Mouse (Mus musculus) liver, adult 2 months (tissue): ENCODE measurements around the gene Necab3. TPM values are rescaled to one million over a fixed set of nuclear protein-coding genes. Genes with fewer than 3 reads are reported as not detected.
A peak's percentile ranks its signal among the peaks of the same experiment; 100 is the strongest.

Experiments used
- DNase-seq: peaks from one replicate; pipeline ENCODE4 v3.0.0-alpha.2; 2011; ENCODE audit warnings: low read depth, low spot score; ENCODE audit errors: extremely low read depth
- H3K27ac ChIP-seq: fragments of 200-500 bp; replicated peaks from 2 replicates; pipeline ENCODE4 v1.5.1; 2012; ENCODE audit warnings: low read depth, mild to moderate bottlenecking, control low read depth, inconsistent platforms, low read length; ENCODE audit not compliant: insufficient read depth
- H3K27me3 ChIP-seq: fragments of 200-500 bp; 2 replicates; pipeline ENCODE4 v1.6.1; 2012; ENCODE audit warnings: mild to moderate bottlenecking, moderate library complexity, low read length, inconsistent platforms; ENCODE audit not compliant: control insufficient read depth, insufficient read depth
- H3K36me3 ChIP-seq: fragments of 200-500 bp; 2 replicates; pipeline ENCODE4 v1.6.1; 2012; ENCODE audit warnings: low read length, inconsistent platforms; ENCODE audit not compliant: control insufficient read depth, insufficient read depth
- H3K4me1 ChIP-seq: fragments of 200-500 bp; 2 replicates; pipeline ENCODE4 v1.6.1; 2011; ENCODE audit warnings: low read length; ENCODE audit not compliant: control insufficient read depth, insufficient read depth
- H3K4me3 ChIP-seq: fragments of 200-500 bp; 2 replicates; pipeline ENCODE4 v1.5.1; 2011; ENCODE audit warnings: low read depth, mild to moderate bottlenecking, control low read depth, low read length, moderate library complexity; ENCODE audit not compliant: insufficient read depth
- H3K79me2 ChIP-seq: fragments of 200-500 bp; 2 replicates; pipeline ENCODE4 v1.6.1; 2012; ENCODE audit warnings: inconsistent platforms, mild to moderate bottlenecking, low read length, moderate library complexity; ENCODE audit not compliant: control insufficient read depth, insufficient read depth
- H3K9ac ChIP-seq: fragments of 200-500 bp; 2 replicates; pipeline ENCODE4 v1.6.1; 2012; ENCODE audit warnings: low read depth, mild to moderate bottlenecking, control low read depth, inconsistent platforms, low read length
- CTCF ChIP-seq: fragments of 200-500 bp; IDR thresholded peaks from 2 replicates; pipeline ENCODE4 v1.5.1; 2011; ENCODE audit warnings: low read depth, low read length, control low read depth
- POLR2A ChIP-seq: fragments of 200-500 bp; IDR thresholded peaks from 2 replicates; pipeline ENCODE4 v1.6.1; 2011; ENCODE audit warnings: low read length, control low read depth; ENCODE audit not compliant: insufficient read depth; ENCODE audit errors: extremely low read depth
- WGBS: fragments of 180-500 bp; shearing (Covaris S2); methylation state at CpG from one replicate; pipeline ENCODE4 v1.1.7; 2018; 5-methylcytosine and 5-hydroxymethylcytosine counted together
- polyA plus RNA-seq: library from polyadenylated mRNA; depleted of rRNA; stranded (reverse); fragments of >200 nt; gene quantifications from 2 replicates; pipeline ENCODE4 v1.2.3, GENCODE M21; 2012
- total RNA-seq: library from RNA; depleted of rRNA; stranded (reverse); fragments of >200 nt; gene quantifications from 2 replicates; pipeline ENCODE4 v1.2.3, GENCODE M21; 2014

The Necab3 gene
- total and polyA plus RNA-seq, 2 experiments: 0.09 TPM

DNA sequence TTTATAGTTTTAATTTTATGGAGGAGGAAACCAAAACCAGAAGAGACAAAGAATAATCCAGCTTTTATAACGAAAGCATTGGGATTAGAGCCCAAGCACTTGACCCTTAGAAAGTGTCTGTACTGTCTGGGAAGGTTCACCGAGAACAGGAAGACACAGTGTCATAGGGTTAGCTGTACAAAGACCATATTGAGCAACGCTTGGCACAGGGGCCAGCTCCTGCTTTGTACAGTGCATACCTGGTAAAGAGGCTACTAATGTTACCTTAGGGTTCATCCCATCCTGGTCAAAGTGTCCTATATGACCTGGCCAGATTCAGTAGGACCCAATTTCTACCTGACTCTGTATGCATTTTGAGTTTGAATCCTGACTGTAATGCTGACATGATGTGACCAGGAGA is 42.6 kb upstream of the Necab3 start:
- peak overlapping the region; percentile 83 for H3K27ac ChIP-seq
- peak overlapping the region; percentile 54; the same call in 1 of the 2 replicates for H3K9ac ChIP-seq
- H3K79me2 ChIP-seq: peaks cover 15% of the 10 kb centered on the region; the same call in 1 of the 2 replicates
- peaks cover 20% of the 10 kb centered on the region for H3K4me1 ChIP-seq
- H3K4me3 ChIP-seq: peak overlapping the region; percentile 46
- no peaks in the 10 kb centered on the region for H3K27me3 ChIP-seq
- TF ChIP-seq CTCF (no peak), POLR2A (no peak)
- peak; percentile 98 for DNase-seq
- 11% methylated on average over 3 of the region's 3 CpGs for WGBS
- H3K36me3 ChIP-seq: peaks cover 19% of the 10 kb centered on the region

DNA sequence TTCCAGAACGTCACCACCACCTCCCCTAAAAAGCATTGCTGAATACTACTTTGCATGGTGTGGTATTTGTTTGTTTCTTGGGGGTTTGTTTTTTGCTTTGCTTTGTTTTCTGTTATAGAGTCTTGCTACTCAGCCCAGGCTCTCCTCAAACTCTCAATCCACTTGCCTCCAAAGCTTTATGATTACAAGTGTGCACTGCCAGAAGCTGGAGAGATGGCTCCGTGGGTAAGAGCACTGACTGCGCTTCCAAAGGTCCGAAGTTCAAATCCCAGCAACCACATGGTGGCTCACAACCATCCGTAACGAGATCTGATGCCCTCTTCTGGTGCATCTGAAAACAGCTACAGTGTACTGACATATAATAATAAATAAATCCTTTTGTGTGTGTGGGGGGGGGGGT is 41.9 kb upstream of the Necab3 start:
- H3K27me3 ChIP-seq: no peaks in the 10 kb centered on the region
- H3K27ac ChIP-seq: 0 out of 2 replicates have a peak overlapping the region, but pooled peaks have one; percentile 26
- H3K36me3 ChIP-seq: peaks cover 26% of the 10 kb centered on the region
- H3K4me1 ChIP-seq: peaks cover 20% of the 10 kb centered on the region
- DNase-seq: peak; percentile 73
- peaks cover 15% of the 10 kb centered on the region; the same call in 1 of the 2 replicates for H3K79me2 ChIP-seq
- WGBS: 25% methylated on average over 6 of the region's 6 CpGs
- TF ChIP-seq CTCF (0 out of 2 replicates have a peak, but pooled peaks have one; percentile 8), POLR2A (no peak)
- H3K9ac ChIP-seq: peak overlapping the region; percentile 43; the same call in 1 of the 2 replicates
- H3K4me3 ChIP-seq: no peak overlapping the region

DNA sequence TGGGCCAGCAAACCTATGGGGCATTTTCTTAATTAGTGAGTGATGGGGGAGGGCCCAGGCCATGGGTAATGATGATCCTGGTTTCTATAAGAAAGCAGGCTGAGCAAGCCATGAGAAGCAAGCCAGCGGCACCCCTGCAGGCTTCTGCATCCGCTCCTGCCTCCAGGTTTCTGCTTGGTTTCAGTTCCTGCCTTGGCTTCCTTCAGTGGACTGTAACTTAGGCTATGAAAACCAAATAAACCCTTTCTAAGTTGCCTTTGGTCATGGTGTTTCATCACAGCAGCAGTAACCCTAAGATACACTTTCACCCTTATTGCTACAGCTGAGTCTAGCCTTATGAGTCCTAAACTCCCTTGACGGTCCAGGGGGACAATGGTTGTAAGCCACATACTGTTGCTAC is 38.7 kb upstream of the Necab3 start:
- WGBS: 63% methylated on average over 3 of the region's 3 CpGs
- H3K36me3 ChIP-seq: peaks cover 45% of the 10 kb centered on the region
- no peak for DNase-seq
- TF ChIP-seq CTCF: no peak
- no peak for TF ChIP-seq POLR2A
- H3K4me3 ChIP-seq: no peak overlapping the region
- H3K79me2 ChIP-seq: peaks cover 10% of the 10 kb centered on the region; the same call in 1 of the 2 replicates
- H3K9ac ChIP-seq: no peak overlapping the region
- no peaks in the 10 kb centered on the region for H3K27me3 ChIP-seq
- peaks cover 13% of the 10 kb centered on the region for H3K4me1 ChIP-seq
- H3K27ac ChIP-seq: no peak overlapping the region

DNA sequence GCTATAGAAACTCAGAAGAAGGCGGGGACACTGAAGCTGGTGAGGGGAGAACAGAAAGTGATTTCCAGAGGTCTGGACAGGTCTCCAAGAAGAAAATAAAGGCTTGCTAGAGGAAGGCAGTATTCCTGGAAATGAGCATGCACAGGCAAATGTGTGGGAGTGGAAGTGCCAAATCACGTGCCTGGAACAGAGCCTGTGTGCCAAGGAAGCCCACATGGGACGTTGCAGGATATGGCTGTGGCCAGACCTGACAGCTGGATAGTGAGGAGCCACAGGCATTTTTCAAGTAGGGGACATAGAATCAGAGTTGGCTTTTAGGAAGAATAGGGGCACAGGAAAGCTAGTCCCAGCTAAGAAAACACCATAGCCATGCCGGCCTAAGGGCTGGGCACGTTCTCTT is 37.1 kb upstream of the Necab3 start:
- no peak overlapping the region for H3K9ac ChIP-seq
- no peak overlapping the region for H3K27ac ChIP-seq
- TF ChIP-seq POLR2A (no peak), CTCF (no peak)
- no peak for DNase-seq
- no peak overlapping the region for H3K4me3 ChIP-seq
- 69% methylated on average over 5 of the region's 5 CpGs for WGBS
- H3K36me3 ChIP-seq: peaks cover 51% of the 10 kb centered on the region
- H3K27me3 ChIP-seq: no peaks in the 10 kb centered on the region
- peaks cover 10% of the 10 kb centered on the region; the same call in 1 of the 2 replicates for H3K79me2 ChIP-seq
- peaks cover 20% of the 10 kb centered on the region for H3K4me1 ChIP-seq

DNA sequence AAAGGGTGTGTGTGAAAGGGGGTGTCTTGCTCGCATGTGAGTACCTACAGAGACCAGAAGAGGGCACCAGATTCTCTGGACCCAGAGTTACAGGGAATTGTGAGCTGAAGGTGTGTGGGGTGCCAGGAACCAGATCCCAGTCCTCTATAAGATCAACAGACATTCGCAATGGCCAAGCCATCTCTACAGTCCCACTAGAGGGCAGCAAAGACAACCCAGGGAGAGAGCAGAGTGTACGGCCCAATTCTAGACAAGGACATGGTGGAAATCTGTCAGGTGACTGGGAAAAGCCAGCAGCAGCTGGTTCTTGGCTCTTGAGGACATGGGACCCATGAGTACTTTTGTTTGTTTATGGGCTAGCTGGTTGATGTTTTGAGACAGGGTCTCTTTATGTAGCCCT is 34.3 kb upstream of the Necab3 start:
- DNase-seq: peak; percentile 61
- H3K36me3 ChIP-seq: peaks cover 58% of the 10 kb centered on the region
- H3K4me3 ChIP-seq: no peak overlapping the region
- no peak overlapping the region for H3K9ac ChIP-seq
- peaks cover 9% of the 10 kb centered on the region; the same call in 1 of the 2 replicates for H3K4me1 ChIP-seq
- H3K27ac ChIP-seq: no peak overlapping the region
- 63% methylated on average over 3 of the region's 3 CpGs for WGBS
- TF ChIP-seq CTCF (peak; percentile 66), POLR2A (no peak)
- no peaks in the 10 kb centered on the region for H3K79me2 ChIP-seq
- no peaks in the 10 kb centered on the region for H3K27me3 ChIP-seq

DNA sequence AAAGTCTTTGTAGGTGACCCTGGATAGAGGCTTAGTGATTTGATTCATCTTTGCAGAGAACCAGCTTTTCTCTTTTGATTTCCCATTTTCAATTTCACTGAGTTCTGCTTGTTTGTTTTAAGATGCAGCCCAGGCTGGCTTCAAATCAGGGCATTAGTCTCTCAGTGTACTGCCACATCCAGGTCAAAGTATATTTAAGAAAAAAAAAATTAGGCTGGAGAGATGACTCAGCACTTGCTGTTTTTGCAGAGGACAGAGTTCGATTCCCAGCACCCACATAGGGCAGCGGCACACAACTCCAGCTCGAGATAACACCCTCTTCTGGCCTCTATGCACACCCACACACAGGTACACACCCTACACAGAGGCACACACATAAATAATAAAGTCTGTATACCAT is 32.5 kb upstream of the Necab3 start:
- peak; percentile 80 for DNase-seq
- Histone ChIP-seq H3K36me3 (peaks cover 62% of the 10 kb centered on the region), H3K79me2 (no peaks in the 10 kb centered on the region), H3K27me3 (no peaks in the 10 kb centered on the region), H3K9ac (no peak overlapping the region), H3K27ac (peak overlapping the region; percentile 27; the same call in 1 of the 2 replicates), H3K4me1 (peaks cover 9% of the 10 kb centered on the region; the same call in 1 of the 2 replicates), H3K4me3 (no peak overlapping the region)
- 15% methylated on average over 3 of the region's 3 CpGs for WGBS
- TF ChIP-seq POLR2A (no peak), CTCF (no peak)
